Mouse (Mus musculus) stomach, embryonic 16.5 days (tissue): ENCODE data around the gene Sppl3. TPM values are rescaled to one million over a fixed set of nuclear protein-coding genes. Genes with fewer than 3 reads are reported as not detected.
"Not testable (repeated sequence)": the region's sequence is repeated elsewhere in the genome, so short reads cannot be mapped to it uniquely, and the experiment has no call there.

ENCODE experiments used
- ATAC-seq: fragments of 200-750 bp; cut with Nextera tagmentation; 2 replicates; pipeline ENCODE4 v1.8.0; 2017; ENCODE audit warnings: moderate number of reproducible peaks, moderate TSS enrichment; ENCODE audit not compliant: insufficient read depth, low FRiP score
- H3K27ac ChIP-seq: fragments of 300-500 bp; sonication (generic); 2 replicates; pipeline ENCODE4 v1.5.1; 2014; ENCODE audit warnings: low read length
- H3K27me3 ChIP-seq: fragments of 300-500 bp; sonication (generic); 2 replicates; pipeline ENCODE4 v1.6.1; 2014; ENCODE audit warnings: low read length, control low read depth, mixed read lengths; ENCODE audit not compliant: control insufficient read depth, insufficient read depth
- H3K36me3 ChIP-seq: fragments of 300-500 bp; sonication (generic); 2 replicates; pipeline ENCODE4 v1.6.1; 2014; ENCODE audit warnings: low read length; ENCODE audit not compliant: control insufficient read depth, insufficient read depth
- H3K4me1 ChIP-seq: fragments of 300-500 bp; sonication (generic); 2 replicates; pipeline ENCODE4 v1.6.1; 2014; ENCODE audit warnings: low read length, control low read depth, mixed read lengths; ENCODE audit not compliant: control insufficient read depth, insufficient read depth
- H3K4me2 ChIP-seq: fragments of 300-500 bp; sonication (generic); 2 replicates; pipeline ENCODE4 v1.6.1; 2014; ENCODE audit warnings: low read depth, low read length, mixed read lengths
- H3K4me3 ChIP-seq: fragments of 300-500 bp; sonication (generic); replicated peaks from 2 replicates; pipeline ENCODE4 v1.5.1; 2014; ENCODE audit warnings: mild to moderate bottlenecking, low read length
- H3K9ac ChIP-seq: fragments of 300-500 bp; sonication (generic); 2 replicates; pipeline ENCODE4 v1.6.1; 2014; ENCODE audit warnings: low read length
- H3K9me3 ChIP-seq: fragments of 300-500 bp; sonication (generic); replicated peaks from 2 replicates; pipeline ENCODE4 v1.6.1; 2016; ENCODE audit warnings: low read length, control low read depth; ENCODE audit not compliant: control insufficient read depth
- WGBS: fragments of 180-500 bp; shearing (Covaris S2); extraction: QIAGEN DNeasy Blood & Tissue Kit; methylation state at CpG from one replicate; pipeline ENCODE4 v1.1.7; 2014; 5-methylcytosine and 5-hydroxymethylcytosine counted together
- polyA plus RNA-seq: library from polyadenylated mRNA; unstranded; fragments of >200 nt; fragmentation: Nextera tagmentation; extraction: Ambion mirVana; gene quantifications from 2 replicates; pipeline ENCODE4 v1.2.1, GENCODE M21; 2015

Sppl3 gene
- polyA plus RNA-seq, 1 experiment from 2014 or later: 9.6 TPM

DNA sequence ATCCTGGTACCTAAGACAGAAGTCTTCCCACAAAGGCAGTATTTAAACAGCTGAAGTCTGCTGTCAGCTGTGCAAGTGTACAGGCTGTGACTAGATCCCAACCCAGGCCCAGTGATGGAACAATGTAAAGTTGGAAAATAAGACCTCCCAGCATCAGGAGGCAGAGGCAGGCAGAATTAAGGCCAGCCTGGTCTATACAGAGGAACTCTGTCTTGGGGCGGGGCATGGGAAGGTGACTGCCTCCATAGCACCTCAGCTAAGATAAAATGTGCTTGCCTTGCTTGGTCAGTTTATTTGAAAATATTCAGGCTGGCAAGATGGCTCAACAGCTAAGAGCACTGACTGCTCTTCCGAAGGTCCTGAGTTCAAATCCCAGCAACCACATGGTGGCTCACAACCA lies 59.5 kb downstream of the Sppl3 start:
- no peaks in the 10 kb centered on the region for H3K27me3 ChIP-seq
- peaks cover 28% of the 10 kb centered on the region for H3K4me1 ChIP-seq
- H3K36me3 ChIP-seq: no peaks in the 10 kb centered on the region
- no peaks in the 10 kb centered on the region for H3K9me3 ChIP-seq
- no peak overlapping the region for H3K4me3 ChIP-seq
- H3K27ac ChIP-seq: no peak overlapping the region
- WGBS: 90% methylated on average over 2 of the region's 2 CpGs
- no peak overlapping the region for H3K9ac ChIP-seq
- H3K4me2 ChIP-seq: no peak overlapping the region
- no peak for ATAC-seq

DNA sequence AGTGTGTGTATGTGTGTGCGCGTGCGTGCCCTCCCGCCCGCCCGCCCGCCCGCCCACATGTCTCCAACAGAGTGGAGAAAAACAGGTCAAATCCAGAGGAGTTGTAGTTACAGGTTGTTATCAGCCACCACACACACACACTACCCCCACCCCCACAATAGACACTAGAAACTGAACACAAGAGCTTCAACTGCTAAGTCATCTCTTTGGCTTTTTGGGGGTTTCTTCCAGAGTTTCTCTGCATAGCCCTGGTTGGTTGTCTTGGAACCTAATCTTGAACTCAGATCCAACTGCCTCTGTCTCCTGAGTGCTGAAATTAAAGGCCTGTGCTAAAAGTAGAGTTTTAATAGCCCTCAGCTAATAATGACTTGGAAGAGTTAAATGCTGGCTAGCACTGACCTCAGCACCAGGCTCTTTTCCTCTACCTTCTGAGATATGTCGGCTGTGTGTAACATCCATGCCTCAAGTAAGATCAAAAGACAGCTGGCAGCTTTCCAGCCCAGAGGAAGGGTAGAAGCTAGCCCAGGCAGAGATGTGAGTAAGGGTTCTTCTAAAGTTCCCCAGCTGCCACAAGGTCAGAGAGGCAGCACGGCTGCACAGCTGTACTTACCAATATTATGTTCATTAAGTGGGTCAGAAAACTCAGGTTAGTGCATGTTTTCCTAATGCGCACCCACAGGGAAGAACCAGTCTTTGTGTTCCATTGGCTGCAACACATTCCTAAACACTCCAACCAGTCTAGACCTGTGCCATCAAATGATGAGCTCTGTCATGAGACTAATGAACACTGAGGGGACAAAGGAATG lies 60.4 kb downstream of the Sppl3 start:
- H3K4me1 ChIP-seq: peaks cover 28% of the 10 kb centered on the region

DNA sequence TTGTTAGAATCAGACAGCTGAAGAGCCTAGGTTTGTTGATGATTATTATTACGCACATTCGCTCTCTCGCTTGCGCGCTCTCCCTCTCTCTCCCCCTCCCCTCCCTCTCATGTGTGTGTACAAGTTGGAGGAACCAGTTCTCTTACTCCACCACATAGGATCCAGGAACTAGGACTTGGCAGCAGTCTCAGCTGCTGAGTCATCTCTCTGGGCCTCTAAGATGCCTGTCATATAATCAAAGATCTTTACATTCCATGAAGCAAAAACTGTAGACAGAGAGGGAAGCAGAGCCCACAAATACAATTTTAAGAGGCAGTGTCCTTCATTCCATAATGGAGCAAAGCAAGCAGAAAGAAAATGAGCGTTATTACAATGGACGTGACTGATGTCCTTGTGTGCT lies 61.2 kb downstream of the Sppl3 start:
- Histone ChIP-seq H3K27me3 (no peaks in the 10 kb centered on the region), H3K4me3 (no peak overlapping the region), H3K9me3 (no peaks in the 10 kb centered on the region), H3K4me1 (peaks cover 28% of the 10 kb centered on the region), H3K27ac (peak overlapping the region; percentile 85), H3K36me3 (no peaks in the 10 kb centered on the region), H3K4me2 (peak overlapping the region; percentile 36), H3K9ac (no peak overlapping the region)
- WGBS: 51% methylated on average over 7 of the region's 7 CpGs
- peak; percentile 85 for ATAC-seq

More for the DNA sequence above, 60.4 kb downstream of the Sppl3 start:
- no peaks in the 10 kb centered on the region for H3K36me3 ChIP-seq
- H3K27ac ChIP-seq: peak overlapping the region; percentile 85
- H3K27me3 ChIP-seq: no peaks in the 10 kb centered on the region
- peak; percentile 27; the same call in 1 of the 2 replicates for ATAC-seq
- no peak overlapping the region for H3K9ac ChIP-seq
- H3K4me3 ChIP-seq: no peak overlapping the region
- no peaks in the 10 kb centered on the region for H3K9me3 ChIP-seq
- peak overlapping the region; percentile 36; the same call in 1 of the 2 replicates for H3K4me2 ChIP-seq
- WGBS: 69% methylated on average over 11 of the region's 11 CpGs

DNA sequence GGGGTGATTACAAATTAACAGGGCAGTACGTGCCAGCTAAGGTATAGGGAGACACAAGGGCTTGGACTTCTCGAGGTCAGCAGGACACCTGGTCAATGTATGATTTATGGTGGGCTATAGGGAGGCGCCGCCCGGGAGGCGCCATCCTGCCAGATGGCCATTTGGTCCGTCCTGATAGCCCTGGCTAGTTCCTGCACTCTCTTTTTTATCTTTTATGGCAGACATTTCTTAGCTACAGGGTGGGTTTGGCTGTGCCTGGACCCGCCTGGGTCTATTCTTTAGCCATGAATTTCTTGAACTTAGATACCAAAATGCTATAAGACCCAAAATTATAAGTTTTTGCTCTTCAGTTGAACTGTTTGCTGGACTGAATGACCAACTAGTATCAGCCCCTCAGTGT lies 62.4 kb downstream of the Sppl3 start:
- H3K9me3 ChIP-seq, H3K27me3 ChIP-seq, H3K36me3 ChIP-seq, H3K9ac ChIP-seq, H3K27ac ChIP-seq, H3K4me2 ChIP-seq, H3K4me3 ChIP-seq, ATAC-seq: not testable (repeated sequence)
- WGBS: 64% methylated on average over 8 of the region's 8 CpGs
- H3K4me1 ChIP-seq: peaks cover 28% of the 10 kb centered on the region

DNA sequence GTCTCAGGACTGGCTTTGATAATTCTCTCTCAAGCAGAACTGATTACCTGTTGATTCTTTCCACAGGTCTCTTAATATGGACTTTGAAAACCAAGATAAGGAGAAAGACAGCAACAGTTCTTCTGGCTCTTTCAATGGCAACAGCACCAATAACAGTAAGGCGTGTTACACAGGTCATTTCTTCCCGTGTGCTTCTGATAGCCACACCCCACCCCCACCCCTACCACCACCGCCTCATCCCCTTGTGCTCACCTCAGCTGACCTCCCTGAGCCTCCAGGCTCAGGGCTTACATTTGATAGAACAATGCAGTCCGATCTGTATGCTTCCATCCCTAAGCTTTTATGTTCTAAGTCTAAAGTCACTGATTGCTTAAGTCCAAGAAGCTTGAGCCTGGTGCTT lies 63.8 kb downstream of the Sppl3 start:
- Histone ChIP-seq H3K27me3 (no peaks in the 10 kb centered on the region), H3K4me3 (no peak overlapping the region), H3K9me3 (no peaks in the 10 kb centered on the region), H3K36me3 (no peaks in the 10 kb centered on the region), H3K4me2 (no peak overlapping the region), H3K4me1 (peaks cover 24% of the 10 kb centered on the region), H3K27ac (no peak overlapping the region), H3K9ac (no peak overlapping the region)
- ATAC-seq: no peak
- 51% methylated on average over 4 of the region's 4 CpGs for WGBS

DNA sequence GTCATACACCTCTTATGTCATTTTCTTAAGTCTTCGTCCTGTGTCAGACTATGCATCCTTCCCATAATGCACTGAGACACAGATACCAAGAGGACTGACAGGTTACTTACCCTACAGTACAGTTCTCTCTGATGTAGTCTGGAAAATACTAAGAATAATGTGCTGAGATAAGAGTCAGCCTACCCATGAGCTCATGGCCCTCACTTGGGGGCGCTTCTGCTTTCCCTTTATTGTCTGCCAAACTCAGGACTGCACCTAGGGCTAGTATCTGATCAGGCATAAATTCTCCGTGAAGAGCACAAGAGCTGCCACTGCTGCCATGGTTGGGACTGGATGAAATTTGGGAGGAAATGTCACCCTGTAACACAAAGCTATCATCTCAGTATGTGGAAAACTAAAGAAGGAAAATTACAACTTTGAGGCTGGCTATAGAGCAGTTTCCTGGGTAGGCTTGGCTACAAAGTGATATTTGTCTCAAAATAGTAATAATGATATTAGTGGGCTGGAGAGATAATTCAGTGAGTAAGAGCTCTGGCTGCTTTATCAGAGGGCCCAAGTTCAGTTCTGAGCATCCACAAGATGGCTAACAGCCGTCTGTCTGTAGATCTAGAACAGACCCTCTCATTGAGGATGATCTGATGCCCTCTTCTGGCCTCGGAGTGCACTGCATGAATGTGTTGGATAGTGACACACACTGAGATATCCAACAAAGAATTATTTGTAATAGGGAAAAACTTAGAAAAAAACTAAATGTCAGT lies 65.4 kb downstream of the Sppl3 start:
- Histone ChIP-seq H3K9me3 (no peaks in the 10 kb centered on the region), H3K27ac (no peak overlapping the region), H3K4me2 (no peak overlapping the region), H3K36me3 (no peaks in the 10 kb centered on the region), H3K4me1 (peaks cover 13% of the 10 kb centered on the region), H3K27me3 (no peaks in the 10 kb centered on the region), H3K4me3 (no peak overlapping the region), H3K9ac (no peak overlapping the region)
- ATAC-seq: no peak
- 59% methylated on average over 5 of the region's 5 CpGs for WGBS

DNA sequence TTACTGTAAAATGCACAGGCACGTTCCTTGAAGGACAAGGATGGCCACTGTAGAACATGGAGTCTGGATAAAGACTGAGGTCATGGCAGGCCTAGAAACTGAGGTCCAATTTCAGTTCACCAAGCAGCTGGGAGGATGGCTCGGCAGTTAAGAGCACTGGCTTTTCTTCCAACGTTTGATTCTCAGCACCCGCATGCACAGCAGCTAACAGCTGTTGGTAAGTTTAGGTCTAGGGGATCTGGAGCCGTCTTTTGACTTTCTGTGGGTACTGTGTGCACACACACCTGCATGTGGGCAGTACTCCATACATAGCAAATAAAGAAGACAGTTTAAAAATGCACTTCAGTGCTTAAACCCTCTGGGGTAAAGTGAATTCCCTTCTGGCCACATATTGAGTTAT lies 70.7 kb downstream of the Sppl3 start:
- Histone ChIP-seq H3K36me3 (peaks cover 21% of the 10 kb centered on the region), H3K27ac (no peak overlapping the region), H3K4me2 (no peak overlapping the region), H3K9ac (no peak overlapping the region), H3K4me1 (no peaks in the 10 kb centered on the region), H3K4me3 (no peak overlapping the region), H3K9me3 (no peaks in the 10 kb centered on the region), H3K27me3 (no peaks in the 10 kb centered on the region)
- ATAC-seq: no peak
- 73% methylated on average over 5 of the region's 5 CpGs for WGBS

DNA sequence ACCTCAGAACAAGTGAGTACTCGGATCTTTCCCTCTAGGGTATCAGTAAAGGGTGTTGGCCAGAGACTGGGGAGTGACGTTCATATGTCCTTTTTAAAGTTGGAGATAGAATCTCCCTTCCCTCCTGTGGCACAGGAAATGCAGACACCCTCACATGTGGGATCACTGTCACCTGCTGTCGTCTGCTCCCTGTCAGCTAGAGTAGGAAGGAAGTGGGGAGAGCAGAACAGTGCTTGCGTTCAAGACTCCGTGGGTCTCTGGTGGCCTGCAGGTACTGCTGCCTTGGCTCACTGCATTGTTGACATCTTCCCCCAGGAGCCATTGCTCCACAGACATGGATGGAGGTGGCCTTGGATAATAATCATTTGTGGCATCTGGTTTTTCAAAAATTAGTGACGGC lies 72.6 kb downstream of the Sppl3 start:
- H3K9me3 ChIP-seq: no peaks in the 10 kb centered on the region
- no peaks in the 10 kb centered on the region for H3K27me3 ChIP-seq
- no peak overlapping the region for H3K4me2 ChIP-seq
- H3K27ac ChIP-seq: no peak overlapping the region
- H3K9ac ChIP-seq: no peak overlapping the region
- no peaks in the 10 kb centered on the region for H3K4me1 ChIP-seq
- no peak overlapping the region for H3K4me3 ChIP-seq
- H3K36me3 ChIP-seq: peaks cover 34% of the 10 kb centered on the region
- 84% methylated on average over 6 of the region's 6 CpGs for WGBS
- ATAC-seq: no peak

DNA sequence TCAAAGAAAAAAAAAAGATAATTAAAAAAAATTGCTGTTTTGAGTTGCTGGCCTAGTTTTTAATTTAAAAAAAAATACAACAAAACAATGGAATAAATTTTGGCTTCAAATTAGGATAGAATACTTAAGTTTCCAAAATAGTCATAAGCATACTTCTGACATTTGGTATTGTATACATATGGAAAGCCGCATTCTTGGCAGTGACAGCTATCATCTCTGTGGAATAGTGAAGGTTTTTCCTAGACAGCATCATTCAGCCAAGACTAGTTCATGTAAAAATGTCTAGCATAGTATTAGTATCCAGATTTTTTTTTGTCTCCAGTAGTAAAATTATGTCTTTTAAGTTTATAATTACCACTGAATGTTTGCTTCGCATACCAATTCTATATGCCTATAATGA lies 74.7 kb downstream of the Sppl3 start:
- H3K9ac ChIP-seq: no peak overlapping the region
- H3K36me3 ChIP-seq: peaks cover 51% of the 10 kb centered on the region
- H3K4me3 ChIP-seq: no peak overlapping the region
- WGBS: 97% methylated on average over 2 of the region's 2 CpGs
- H3K9me3 ChIP-seq: no peaks in the 10 kb centered on the region
- H3K27ac ChIP-seq: no peak overlapping the region
- no peaks in the 10 kb centered on the region for H3K27me3 ChIP-seq
- no peaks in the 10 kb centered on the region for H3K4me1 ChIP-seq
- ATAC-seq: no peak
- H3K4me2 ChIP-seq: no peak overlapping the region
